Mouse (Mus musculus): ENCODE data around the gene Cgnl1. TPM values are rescaled to one million over a fixed set of nuclear protein-coding genes. Genes with fewer than 3 reads are reported as not detected.

The Cgnl1 gene
- polyA plus RNA-seq, 1 experiment, result 24.6 TPM

DNA sequence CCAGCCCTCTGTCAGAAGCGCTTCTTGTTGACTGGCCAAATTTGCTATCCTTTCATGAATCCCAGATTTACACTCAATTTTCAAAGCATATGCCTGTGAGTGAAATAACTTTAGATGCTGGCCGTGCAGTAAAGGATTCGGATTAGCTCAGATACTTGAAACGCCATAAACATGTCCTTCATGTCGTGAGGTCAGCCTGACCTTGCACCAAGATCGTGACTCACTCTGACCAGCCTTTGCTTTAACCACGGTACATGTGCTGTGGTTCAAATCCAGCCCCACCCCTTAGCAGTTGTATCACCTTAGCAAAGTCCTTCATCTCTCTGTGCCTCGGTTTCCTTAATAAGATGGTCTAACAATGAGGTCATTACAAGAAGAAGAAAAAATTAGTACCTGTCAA is 14.0 kb downstream of the Cgnl1 start:
- no peak for TF ChIP-seq POLR2A (IDR thresholded peaks at IDR 0.05; ENCODE audit: low read depth, low read length)
- no peak for TF ChIP-seq CTCF (IDR thresholded peaks at IDR 0.05; ENCODE audit: borderline replicate concordance, insufficient read depth, low read length)
- no peak overlapping the region for H3K4me3 ChIP-seq (ENCODE audit: insufficient read depth, low read length)
- H3K27ac ChIP-seq (ENCODE audit: insufficient read depth, low read length), result no peak overlapping the region
- H3K4me1 ChIP-seq (ENCODE audit: control insufficient read depth, insufficient read depth, low read length), result peaks cover 9% of the 10 kb centered on the region

DNA sequence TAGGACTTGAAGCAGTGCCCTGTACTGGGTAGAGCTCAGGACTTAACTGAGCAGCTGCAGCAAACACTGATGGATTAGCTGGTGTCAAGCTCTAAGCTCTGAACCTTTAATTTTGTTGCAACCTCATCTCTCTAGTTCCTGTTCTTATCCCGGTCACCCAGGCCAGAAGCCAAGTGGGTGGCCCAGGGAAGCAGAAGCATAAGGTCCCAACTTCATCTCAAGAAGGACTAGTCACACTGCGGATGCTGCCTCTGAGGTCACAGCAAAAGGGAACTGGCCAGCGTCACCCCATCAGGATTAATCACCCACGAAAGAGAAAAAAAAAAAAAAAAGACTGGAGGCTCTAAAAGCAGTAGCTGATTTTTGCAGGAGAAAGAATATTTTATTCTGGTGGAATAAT is 14.5 kb downstream of the Cgnl1 start:
- no peak overlapping the region for H3K4me3 ChIP-seq (ENCODE audit: insufficient read depth, low read length)
- no peak overlapping the region for H3K27ac ChIP-seq (ENCODE audit: insufficient read depth, low read length)
- H3K4me1 ChIP-seq (ENCODE audit: control insufficient read depth, insufficient read depth, low read length), result peaks cover 9% of the 10 kb centered on the region
- TF ChIP-seq CTCF (IDR thresholded peaks at IDR 0.05; ENCODE audit: borderline replicate concordance, insufficient read depth, low read length) (no peak), POLR2A (IDR thresholded peaks at IDR 0.05; ENCODE audit: low read depth, low read length) (no peak)

DNA sequence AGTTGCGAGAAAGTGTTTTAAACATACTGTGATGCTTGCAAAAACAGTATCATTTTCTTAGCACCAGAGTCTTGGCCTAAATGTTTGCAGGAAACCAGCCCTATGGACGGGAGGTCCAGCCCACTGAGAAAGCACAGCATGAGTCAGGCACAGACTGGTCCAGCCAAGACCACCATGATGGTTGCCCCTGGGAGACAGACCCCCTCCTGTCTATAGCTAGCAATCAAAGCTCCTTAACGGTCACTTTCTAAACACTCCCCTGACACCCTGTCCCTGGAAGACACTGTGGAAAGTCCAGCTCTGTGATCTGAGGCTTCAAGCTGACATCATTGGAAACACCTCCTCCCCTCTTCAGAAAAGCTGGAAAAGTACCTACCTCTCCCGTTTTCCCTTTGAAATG is 17.4 kb downstream of the Cgnl1 start:
- peaks cover 9% of the 10 kb centered on the region for H3K4me1 ChIP-seq (ENCODE audit: control insufficient read depth, insufficient read depth, low read length)

DNA sequence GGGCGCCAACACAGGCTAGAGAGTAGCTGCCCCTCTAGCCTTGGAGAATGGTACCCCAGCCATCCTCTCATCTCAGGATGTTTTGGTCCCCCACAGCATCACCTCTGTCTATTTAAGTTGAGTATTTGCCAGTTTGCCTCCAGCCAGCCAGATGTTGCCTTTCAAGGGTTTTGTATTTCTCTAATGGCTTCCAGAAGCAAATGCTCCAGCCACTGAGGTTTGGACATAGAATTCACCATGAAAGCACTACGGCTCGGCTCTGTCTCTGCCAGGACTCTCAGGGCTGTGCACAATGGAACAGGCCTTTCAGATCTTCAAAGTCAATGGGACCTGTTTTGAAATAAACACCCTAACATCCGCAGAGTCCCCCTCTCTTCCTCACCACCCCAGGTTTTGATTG is 17.9 kb downstream of the Cgnl1 start:
- Histone ChIP-seq H3K4me1 (ENCODE audit: control insufficient read depth, insufficient read depth, low read length) (peaks cover 9% of the 10 kb centered on the region), H3K27ac (ENCODE audit: insufficient read depth, low read length) (no peak overlapping the region), H3K4me3 (ENCODE audit: insufficient read depth, low read length) (no peak overlapping the region)
- no peak for TF ChIP-seq CTCF (IDR thresholded peaks at IDR 0.05; ENCODE audit: borderline replicate concordance, insufficient read depth, low read length)
- TF ChIP-seq POLR2A (IDR thresholded peaks at IDR 0.05; ENCODE audit: low read depth, low read length), result no peak

More for the DNA sequence above, 17.4 kb downstream of the Cgnl1 start:
- no peak overlapping the region for H3K27ac ChIP-seq (ENCODE audit: insufficient read depth, low read length)
- no peak for TF ChIP-seq CTCF (IDR thresholded peaks at IDR 0.05; ENCODE audit: borderline replicate concordance, insufficient read depth, low read length)
- no peak for TF ChIP-seq POLR2A (IDR thresholded peaks at IDR 0.05; ENCODE audit: low read depth, low read length)
- no peak overlapping the region for H3K4me3 ChIP-seq (ENCODE audit: insufficient read depth, low read length)

DNA sequence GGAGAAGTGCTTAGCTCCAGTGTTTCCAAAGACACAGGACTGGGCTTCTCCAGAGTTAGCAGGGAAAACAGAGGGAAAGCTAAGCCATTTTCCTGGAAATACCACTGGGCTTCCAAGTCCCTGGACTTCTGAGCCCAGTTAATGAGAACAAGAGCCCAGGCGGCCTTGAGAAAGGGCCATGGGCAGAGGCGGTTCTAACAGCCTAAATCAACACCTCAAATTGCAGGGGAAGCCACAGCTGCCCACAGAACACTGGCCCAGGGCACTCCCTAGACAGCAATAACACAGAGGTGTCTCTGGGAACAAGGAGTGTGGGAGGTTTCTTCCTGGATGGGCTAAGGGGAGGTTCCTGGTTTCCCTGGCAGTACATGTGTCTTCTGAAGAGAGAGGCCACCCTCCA is 18.3 kb downstream of the Cgnl1 start:
- H3K4me1 ChIP-seq (ENCODE audit: control insufficient read depth, insufficient read depth, low read length), result peaks cover 9% of the 10 kb centered on the region
- H3K27ac ChIP-seq (ENCODE audit: insufficient read depth, low read length), result no peak overlapping the region
- TF ChIP-seq POLR2A (IDR thresholded peaks at IDR 0.05; ENCODE audit: low read depth, low read length) (no peak), CTCF (IDR thresholded peaks at IDR 0.05; ENCODE audit: borderline replicate concordance, insufficient read depth, low read length) (no peak)
- no peak overlapping the region for H3K4me3 ChIP-seq (ENCODE audit: insufficient read depth, low read length)

DNA sequence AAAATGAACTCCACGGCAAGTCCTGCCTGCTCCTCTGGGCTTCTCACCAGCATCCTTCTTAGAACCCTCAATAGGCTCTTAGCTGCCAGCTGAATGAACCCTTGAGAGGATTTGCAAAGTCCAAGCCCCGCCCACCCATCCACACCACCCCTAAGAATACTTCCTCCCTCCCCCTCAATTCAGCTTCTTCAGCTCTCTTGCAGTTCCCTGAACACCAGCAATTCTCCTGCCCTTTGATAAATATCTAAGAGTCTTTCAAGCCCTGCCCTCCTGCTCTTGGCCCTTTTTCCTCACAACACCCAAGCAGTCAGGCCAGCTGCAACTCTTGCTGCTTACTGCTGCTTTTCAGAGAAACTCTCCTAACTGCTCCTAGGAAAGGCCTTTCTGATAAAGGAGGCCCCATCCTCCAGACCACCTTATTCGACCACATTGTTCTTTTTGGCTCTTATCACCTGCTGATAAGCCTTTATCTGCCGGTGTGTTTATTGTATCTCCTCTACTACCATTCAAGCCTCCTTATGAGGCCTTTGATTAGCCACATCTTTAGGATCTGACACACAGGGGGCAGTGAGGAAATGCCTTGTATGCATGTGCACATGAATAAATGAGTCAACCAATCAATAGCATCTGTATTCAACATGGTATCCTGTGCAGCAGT is 21.3 kb downstream of the Cgnl1 start:
- TF ChIP-seq CTCF (IDR thresholded peaks at IDR 0.05; ENCODE audit: borderline replicate concordance, insufficient read depth, low read length), result no peak
- Histone ChIP-seq H3K4me1 (ENCODE audit: control insufficient read depth, insufficient read depth, low read length) (no peaks in the 10 kb centered on the region; the same call in 1 of the 2 replicates), H3K27ac (ENCODE audit: insufficient read depth, low read length) (no peak overlapping the region), H3K4me3 (ENCODE audit: insufficient read depth, low read length) (no peak overlapping the region)

DNA sequence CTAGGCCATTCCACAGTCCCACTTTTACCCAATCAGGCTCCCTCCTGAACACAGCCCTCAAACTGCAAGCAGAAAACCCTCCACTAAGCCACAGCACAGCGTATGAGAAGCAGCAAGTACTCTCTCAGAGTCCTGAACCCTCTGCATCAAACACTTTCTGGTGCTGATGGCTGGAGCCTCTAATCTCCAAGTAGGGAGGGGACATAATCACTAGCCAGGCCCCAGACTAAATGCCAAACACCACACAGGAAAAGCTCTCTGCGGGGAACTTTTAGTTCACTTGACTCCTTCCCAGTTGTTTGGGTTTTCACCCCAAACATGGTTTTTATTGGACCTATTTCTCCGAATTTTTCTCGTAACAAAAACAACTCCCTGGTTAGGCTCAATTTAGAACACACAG is 25.0 kb downstream of the Cgnl1 start:
- Histone ChIP-seq H3K4me3 (ENCODE audit: insufficient read depth, low read length) (no peak overlapping the region), H3K4me1 (ENCODE audit: control insufficient read depth, insufficient read depth, low read length) (no peaks in the 10 kb centered on the region), H3K27ac (ENCODE audit: insufficient read depth, low read length) (no peak overlapping the region)
- no peak for TF ChIP-seq CTCF (IDR thresholded peaks at IDR 0.05; ENCODE audit: borderline replicate concordance, insufficient read depth, low read length)
- TF ChIP-seq POLR2A (IDR thresholded peaks at IDR 0.05; ENCODE audit: low read depth, low read length), result no peak

DNA sequence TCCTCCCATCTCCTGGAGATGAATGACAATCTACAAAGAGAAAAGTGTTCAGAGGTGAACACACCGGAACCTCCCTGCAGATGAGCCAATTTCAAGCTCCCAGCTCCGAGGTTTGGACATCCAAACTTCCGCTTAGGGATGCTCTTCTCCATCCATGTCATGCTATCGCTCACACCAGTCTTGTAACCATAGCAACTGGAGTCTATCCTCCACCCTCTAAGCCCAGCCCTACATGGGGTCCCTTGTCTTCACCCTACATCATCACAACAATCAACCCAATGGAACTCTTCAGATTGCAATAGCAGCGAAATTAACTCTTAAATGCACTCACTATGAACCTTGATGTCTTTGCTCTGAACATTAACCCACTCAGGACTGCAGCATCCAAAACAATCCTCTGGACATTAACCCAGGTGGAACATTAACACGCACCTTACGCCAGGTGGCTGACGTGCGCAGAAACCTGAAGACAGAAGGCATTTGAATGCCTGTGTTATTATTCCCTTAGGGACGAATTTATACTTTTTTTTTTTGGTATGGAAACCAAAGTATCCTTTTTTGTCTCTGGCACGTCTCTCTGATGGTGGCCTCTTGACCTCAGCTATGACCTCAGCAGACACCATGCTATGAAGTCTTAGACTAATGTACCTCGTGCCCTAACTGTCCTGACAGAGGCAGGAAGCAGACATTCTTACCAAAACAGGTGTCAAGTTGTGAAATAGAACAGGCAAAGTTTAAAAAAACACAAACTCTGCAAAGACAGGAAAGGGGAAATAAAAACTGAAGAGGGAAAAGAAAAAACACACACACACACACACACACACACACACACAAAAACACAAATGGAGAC is 33.1 kb downstream of the Cgnl1 start:
- Histone ChIP-seq H3K4me3 (ENCODE audit: insufficient read depth, low read length) (no peak overlapping the region), H3K4me1 (ENCODE audit: control insufficient read depth, insufficient read depth, low read length) (no peaks in the 10 kb centered on the region; the same call in 1 of the 2 replicates), H3K27ac (ENCODE audit: insufficient read depth, low read length) (no peak overlapping the region)
- TF ChIP-seq POLR2A (IDR thresholded peaks at IDR 0.05; ENCODE audit: low read depth, low read length) (no peak), CTCF (IDR thresholded peaks at IDR 0.05; ENCODE audit: borderline replicate concordance, insufficient read depth, low read length) (no peak)

DNA sequence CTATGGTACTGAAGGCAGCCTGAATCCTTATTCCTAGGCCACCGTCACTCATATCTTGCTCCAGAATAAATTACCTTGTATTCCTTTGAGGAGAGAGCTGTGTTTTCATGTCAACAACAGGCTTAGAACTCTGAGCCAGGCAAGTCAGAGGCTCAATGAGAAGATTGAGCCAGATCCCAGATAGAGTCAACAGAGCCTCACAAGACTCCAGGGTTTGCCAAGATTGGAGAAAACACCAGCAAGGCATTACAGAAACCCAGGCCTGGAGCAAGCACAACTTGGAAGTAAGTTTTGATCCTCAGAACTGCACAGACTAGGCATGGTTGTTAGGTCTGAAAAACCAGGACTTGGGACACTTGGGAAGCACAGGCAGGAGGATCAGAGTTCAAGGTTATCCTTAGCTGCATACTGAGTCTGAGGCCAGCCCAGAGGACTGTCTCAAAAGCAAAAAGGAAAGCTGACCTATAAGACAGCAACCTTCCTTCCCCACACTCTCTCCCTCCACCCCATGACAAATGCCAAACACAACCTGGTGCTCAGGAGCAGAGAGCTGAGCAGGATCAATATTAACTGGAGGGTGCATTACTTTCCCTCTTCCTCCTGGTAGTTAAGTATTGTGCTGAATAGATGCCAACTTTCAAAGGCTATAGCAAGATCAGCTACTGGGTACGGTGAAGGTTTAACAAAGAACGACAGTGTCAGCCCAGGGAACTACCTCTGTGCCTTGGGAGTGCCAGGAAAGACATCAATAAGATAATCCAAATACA is 34.0 kb downstream of the Cgnl1 start:
- Histone ChIP-seq H3K4me1 (ENCODE audit: control insufficient read depth, insufficient read depth, low read length) (no peaks in the 10 kb centered on the region; the same call in 1 of the 2 replicates), H3K4me3 (ENCODE audit: insufficient read depth, low read length) (no peak overlapping the region), H3K27ac (ENCODE audit: insufficient read depth, low read length) (no peak overlapping the region)
- TF ChIP-seq POLR2A (IDR thresholded peaks at IDR 0.05; ENCODE audit: low read depth, low read length), result no peak
- no peak for TF ChIP-seq CTCF (IDR thresholded peaks at IDR 0.05; ENCODE audit: borderline replicate concordance, insufficient read depth, low read length)

All from embryonic fibroblast, embryonic 13.5 days (primary cell).